Mouse (Mus musculus) kidney, adult 2 months (tissue): ENCODE measurements around the gene Arid1b.

Experiments
- CTCF ChIP-seq: fragments of 200-500 bp; conservative IDR thresholded peaks from 2 replicates; pipeline ENCODE4 v1.5.1; 2011; ENCODE audit warnings: low read depth, mild to moderate bottlenecking, control low read depth, low read length, moderate library complexity, mixed read lengths; ENCODE audit not compliant: insufficient read depth, insufficient read length
- POLR2A ChIP-seq: fragments of 200-500 bp; IDR thresholded peaks from one replicate; pipeline ENCODE4 v1.6.1; 2011; ENCODE audit warnings: low read depth, low read length, control low read depth

- no peak for TF ChIP-seq CTCF
- no peak for TF ChIP-seq POLR2A
These were observed 320.6 kb downstream of the Arid1b start for GRCm38 (mm10) chr17:5314735-5315134.
